Mouse (Mus musculus) frontal cortex, adult (tissue): Measurements from ENCODE around the gene Slc30a1.

Experiments
- ATAC-seq: cut with Nextera tagmentation; 2 replicates; pipeline ENCODE4 v1.9.2; 2017; ENCODE audit warnings: mild to moderate bottlenecking, moderate library complexity, mixed read lengths; ENCODE audit not compliant: low TSS enrichment

Slc30a1 gene

GRCm38 (mm10) chr1:191906571-191907430 lies at the start of gene Slc30a1:
Slc30a1 (plus strand) TSS chr1:191906767.
- ATAC-seq: peak; percentile 91

- ATAC-seq: no peak
Observed at GRCm38 (mm10) chr1:191856886-191857651, 49.5 kb upstream of the Slc30a1 start.

- no peak for ATAC-seq
Observed at GRCm38 (mm10) chr1:191858136-191858535, 48.4 kb upstream of the Slc30a1 start.

- ATAC-seq: peak; percentile 79
Observed at GRCm38 (mm10) chr1:191859847-191860246, 46.7 kb upstream of the Slc30a1 start.

GRCm38 (mm10) chr1:191861247-191861646 lies 45.3 kb upstream of the Slc30a1 start:
- no peak for ATAC-seq

GRCm38 (mm10) chr1:191863833-191864550 lies 42.6 kb upstream of the Slc30a1 start:
- no peak for ATAC-seq

GRCm38 (mm10) chr1:191864551-191865027 lies 42.0 kb upstream of the Slc30a1 start:
- ATAC-seq: no peak

GRCm38 (mm10) chr1:191872076-191872710 lies 34.4 kb upstream of the Slc30a1 start:
- ATAC-seq: no peak

- ATAC-seq: no peak
Observed at GRCm38 (mm10) chr1:191875006-191875405, 31.6 kb upstream of the Slc30a1 start.

- no peak for ATAC-seq
Observed at GRCm38 (mm10) chr1:191875683-191876305, 30.8 kb upstream of the Slc30a1 start.

GRCm38 (mm10) chr1:191877681-191878080 lies 28.9 kb upstream of the Slc30a1 start:
- ATAC-seq: no peak

GRCm38 (mm10) chr1:191878518-191878921 lies 28.0 kb upstream of the Slc30a1 start:
- 0 out of 2 replicates have a peak, but pooled peaks have one; percentile 41 for ATAC-seq

GRCm38 (mm10) chr1:191880247-191880646 lies 26.3 kb upstream of the Slc30a1 start:
- no peak for ATAC-seq

GRCm38 (mm10) chr1:191880921-191881609 lies 25.5 kb upstream of the Slc30a1 start:
- no peak for ATAC-seq

- ATAC-seq: no peak
Observed at GRCm38 (mm10) chr1:191881663-191882062, 24.9 kb upstream of the Slc30a1 start.

GRCm38 (mm10) chr1:191882474-191883206 lies 23.9 kb upstream of the Slc30a1 start:
- no peak for ATAC-seq

GRCm38 (mm10) chr1:191883654-191884053 lies 22.9 kb upstream of the Slc30a1 start:
- no peak for ATAC-seq

- ATAC-seq: no peak
Observed at GRCm38 (mm10) chr1:191891912-191892311, 14.7 kb upstream of the Slc30a1 start.

GRCm38 (mm10) chr1:191894386-191894785 lies 12.2 kb upstream of the Slc30a1 start:
- peak; percentile 97 for ATAC-seq

- ATAC-seq: 0 out of 2 replicates have a peak, but pooled peaks have one; percentile 14
Observed at GRCm38 (mm10) chr1:191894857-191895256, 11.7 kb upstream of the Slc30a1 start.
